Mouse (Mus musculus) megakaryocyte, embryonic 14.5 days (primary cell): ENCODE data around the gene Ada.

ENCODE experiments used
- FLI1 ChIP-seq: IDR thresholded peaks from 2 replicates; pipeline ENCODE4 v1.6.1; 2012; ENCODE audit warnings: low read length, inconsistent platforms, mixed read lengths
- GATA1 ChIP-seq: IDR thresholded peaks from 3 replicates; pipeline ENCODE4 v1.6.1; 2012; ENCODE audit warnings: mixed read lengths, low read length, inconsistent platforms, borderline replicate concordance

DNA sequence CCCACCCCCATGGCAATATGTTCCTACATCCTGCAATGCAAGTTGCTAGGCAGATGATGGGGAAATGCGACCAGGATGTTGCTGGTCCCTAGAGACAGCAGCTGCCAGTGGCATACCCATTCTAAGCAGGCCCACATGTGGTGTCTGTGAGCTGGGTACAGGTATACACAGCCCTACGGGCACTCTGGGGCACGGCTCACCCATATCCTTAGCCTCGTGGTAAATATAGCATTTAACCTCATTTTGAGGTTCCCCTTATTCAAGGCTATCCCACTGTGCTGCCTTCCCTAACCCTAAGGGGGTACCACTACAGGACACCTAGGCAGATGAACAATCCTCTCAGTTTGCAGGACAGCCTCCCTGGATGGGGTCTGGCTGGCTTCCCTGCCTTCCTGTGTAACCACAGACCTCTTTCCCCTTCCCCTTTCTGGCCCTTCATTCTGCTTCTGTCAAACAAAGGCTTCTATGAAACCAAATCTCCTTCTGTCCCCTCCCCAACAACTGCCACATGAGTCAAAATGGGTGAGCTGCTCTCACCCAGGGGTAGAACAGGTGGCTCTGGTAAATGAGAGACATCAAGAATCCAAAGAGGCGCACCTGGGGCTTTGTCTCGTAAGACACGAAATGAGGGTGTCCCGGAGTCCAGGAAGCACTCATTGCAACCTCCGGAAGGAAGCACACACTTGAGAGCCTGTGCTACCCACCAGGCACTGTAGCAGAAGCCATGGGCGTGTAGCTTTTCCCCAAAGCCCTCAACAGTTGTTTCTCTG is 5.1 kb downstream of the Ada start:
- TF ChIP-seq FLI1 (no peak), GATA1 (no peak)
